Mouse (Mus musculus) testis, adult 10 weeks (tissue): ENCODE measurements around the gene Tmem200b. TPM values are rescaled to one million over a fixed set of nuclear protein-coding genes. Genes with fewer than 3 reads are reported as not detected.

Experiments used
- polyA plus RNA-seq: library from polyadenylated mRNA; stranded (reverse); fragments of 350-450 nt; fragmentation: Illumina TruSeq; extraction: RNeasy Lipid Tissue Mini Kit (QIAGEN cat#74804); gene quantifications from one replicate; pipeline ENCODE4 v1.2.3, GENCODE M21; 2014; ENCODE audit warnings: low read depth, low replicate concordance

Gene Tmem200b
- not detected for polyA plus RNA-seq

GRCm38 (mm10) chr4:131921461-131922346, at the start of gene Tmem200b:
TSS of gene Tmem200b (plus strand) at chr4:131921771.

DNA sequence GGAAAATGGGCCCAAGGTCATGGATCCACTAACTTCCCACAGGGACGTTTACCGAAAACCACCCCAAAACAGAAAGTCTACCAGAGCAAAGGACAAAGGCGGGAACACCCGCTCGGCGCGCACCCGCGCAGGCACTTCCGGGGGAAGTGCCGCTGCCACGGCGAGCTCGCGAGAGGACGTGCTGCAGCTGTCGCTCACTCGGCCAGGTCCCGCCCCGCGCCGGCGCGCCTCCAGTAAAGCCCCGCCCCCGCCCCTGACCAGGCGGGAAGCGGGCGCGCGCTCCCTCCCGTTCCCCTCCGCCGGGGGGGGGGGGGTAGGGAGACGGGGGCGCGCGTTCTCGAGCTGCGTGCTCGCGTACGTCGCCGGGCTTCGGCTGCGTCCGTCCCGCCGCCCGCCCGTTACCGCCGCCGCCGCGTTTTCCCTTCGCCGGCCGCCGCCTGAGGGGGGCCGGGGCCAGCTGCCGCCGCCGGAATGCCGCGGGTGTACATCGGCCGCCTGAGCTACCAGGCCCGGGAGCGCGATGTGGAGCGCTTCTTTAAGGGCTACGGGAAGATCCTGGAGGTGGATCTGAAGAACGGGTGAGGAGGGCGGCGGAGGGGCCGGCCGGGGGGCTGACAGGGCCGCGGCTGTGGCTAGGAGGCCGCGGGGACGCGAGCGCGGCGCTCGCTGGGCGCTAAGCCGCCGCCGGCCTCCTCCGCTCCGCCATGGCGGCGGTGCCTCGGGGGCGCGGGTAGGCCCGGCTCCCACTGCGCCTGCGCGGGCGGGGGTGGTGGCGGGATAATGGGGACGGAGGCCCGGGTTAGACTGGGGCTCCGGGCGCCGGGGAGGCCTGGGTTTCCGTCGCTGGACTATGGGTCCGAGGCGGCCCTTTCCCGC, 48.0 kb upstream of the Tmem200b start, which contains the start of gene Srsf4:
Gene Srsf4, plus strand, starts transcription at position 325 of the 876 bp plus-strand sequence.

Other genes with a start within 250 kb of the Tmem200b start
- 1.8 TPM for gene Ptpru, start 83.5 kb upstream of the Tmem200b start, polyA plus RNA-seq
- gene Mecr, start 78.3 kb upstream of the Tmem200b start, polyA plus RNA-seq = 3.6 TPM
- 20.0 TPM for gene Srsf4, start 48.2 kb upstream of the Tmem200b start, polyA plus RNA-seq
- gene Gm10300, start 152.9 kb downstream of the Tmem200b start, polyA plus RNA-seq = not detected
- gene Epb41, start 153.6 kb downstream of the Tmem200b start, polyA plus RNA-seq = 8.8 TPM
- gene Oprd1, start 222.7 kb downstream of the Tmem200b start, polyA plus RNA-seq = 0.04 TPM